Mouse (Mus musculus) central nervous system, embryonic 14 days (tissue): Measurements from ENCODE around the gene Olfr228. TPM values are rescaled to one million over a fixed set of nuclear protein-coding genes. Genes with fewer than 3 reads are reported as not detected.

Experiments
- polyA plus RNA-seq: library from polyadenylated mRNA; depleted of rRNA; stranded (reverse); fragments of >200 nt; gene quantifications from 2 replicates; pipeline ENCODE4 v1.2.3, GENCODE M21; 2012; rRNA removed

Gene Olfr228
- polyA plus RNA-seq = not detected in 2 replicates

DNA sequence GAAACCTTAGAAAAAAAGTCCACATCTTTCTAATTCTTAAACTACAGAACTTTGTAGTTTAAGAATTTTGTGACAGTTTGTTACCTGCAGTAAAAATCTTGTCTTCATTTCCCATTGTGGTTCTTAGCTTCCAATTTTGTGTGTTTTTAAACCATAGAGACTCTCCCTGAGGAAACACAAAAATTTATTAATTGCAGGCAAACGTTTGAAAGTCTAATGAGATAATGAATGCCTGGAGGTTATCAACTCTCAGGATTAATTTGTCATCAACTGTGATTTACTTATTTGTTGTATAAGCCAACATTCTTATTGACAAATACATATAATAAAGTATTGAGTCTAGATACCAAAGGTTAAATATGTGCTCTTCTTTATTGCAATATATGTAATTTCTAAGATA lies at the start of gene Olfr228:
Gene Olfr228, minus strand, starts transcription at position 101 of the 400 bp plus-strand sequence.

DNA sequence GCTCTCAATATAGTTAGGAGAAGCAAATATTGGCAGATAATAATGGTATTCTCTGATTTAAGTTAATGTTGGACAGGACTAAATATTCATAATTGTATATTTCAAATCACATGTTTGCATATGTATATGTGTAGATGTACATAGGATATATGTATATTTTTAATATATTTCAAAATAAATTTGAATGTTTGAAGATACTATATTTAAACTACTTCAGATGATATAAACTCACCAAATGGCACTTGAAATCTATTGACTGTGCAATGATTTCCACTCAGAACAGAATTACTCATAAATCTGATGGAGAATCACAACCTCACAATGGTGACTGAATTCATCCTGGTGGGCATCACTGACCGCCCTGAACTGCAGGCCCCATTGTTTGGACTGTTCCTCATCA lies 21.0 kb upstream of the Olfr228 start, which contains the start of gene Olfr1076:
Gene Olfr1076, plus strand, starts transcription at position 301 of the 400 bp plus-strand sequence.

DNA sequence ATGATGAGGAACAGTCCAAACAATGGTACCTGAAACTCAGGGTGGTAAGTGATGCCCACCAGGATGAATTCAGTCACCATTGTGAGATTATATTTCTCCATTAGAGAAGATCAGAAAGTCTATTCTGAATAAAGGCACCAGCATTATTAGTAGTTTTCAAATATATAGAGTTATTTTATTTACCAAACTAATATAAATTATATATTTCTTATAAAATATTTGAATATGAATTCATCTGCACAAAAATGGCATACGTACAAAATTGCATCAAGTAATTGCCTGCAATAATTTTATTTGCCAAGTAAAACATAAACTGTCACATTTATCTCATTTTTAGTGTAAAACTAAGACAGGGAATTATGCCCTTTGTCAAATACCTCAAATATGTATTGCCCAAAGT lies 31.0 kb downstream of the Olfr228 start, which contains the start of gene Olfr1066:
Gene Olfr1066, minus strand, starts transcription at position 101 of the 400 bp plus-strand sequence.

GRCm38 (mm10) chr2:86450491-86450890 lies 36.7 kb downstream of the Olfr228 start, which contains the start of gene Olfr1065:
Olfr1065 (minus strand) TSS chr2:86450591.

Other genes with a start within 250 kb of the Olfr228 start
- gene Olfr1048, start 247.1 kb downstream of the Olfr228 start, polyA plus RNA-seq = not detected in 2 replicates
- not detected in 2 replicates for gene Olfr1049, start 229.1 kb downstream of the Olfr228 start, polyA plus RNA-seq
- not detected in 2 replicates for gene Olfr1051, start 208.3 kb downstream of the Olfr228 start, polyA plus RNA-seq
- not detected in 2 replicates for gene Olfr1052, start 194.9 kb downstream of the Olfr228 start, polyA plus RNA-seq
- not detected in 2 replicates for gene Olfr1053, start 172.1 kb downstream of the Olfr228 start, polyA plus RNA-seq
- gene Olfr1054, start 152.0 kb downstream of the Olfr228 start, polyA plus RNA-seq = not detected in 2 replicates
- gene Olfr1055, start 137.1 kb downstream of the Olfr228 start, polyA plus RNA-seq = not detected in 2 replicates
- gene Olfr1056, start 124.9 kb downstream of the Olfr228 start, polyA plus RNA-seq = not detected in 2 replicates
- not detected in 2 replicates for gene Olfr1057, start 109.0 kb downstream of the Olfr228 start, polyA plus RNA-seq
- not detected in 2 replicates for gene Olfr1058, start 98.8 kb downstream of the Olfr228 start, polyA plus RNA-seq
- gene Olfr1061, start 73.3 kb downstream of the Olfr228 start, polyA plus RNA-seq = not detected in 2 replicates
- not detected in 2 replicates for gene Olfr1062, start 60.6 kb downstream of the Olfr228 start, polyA plus RNA-seq
- not detected in 2 replicates for gene Olfr1065, start 36.8 kb downstream of the Olfr228 start, polyA plus RNA-seq
- not detected in 2 replicates for gene Olfr1066, start 31.1 kb downstream of the Olfr228 start, polyA plus RNA-seq
- not detected in 2 replicates for gene Olfr1076, start 21.1 kb upstream of the Olfr228 start, polyA plus RNA-seq
- gene Olfr1079, start 55.1 kb upstream of the Olfr228 start, polyA plus RNA-seq = not detected in 2 replicates
- not detected in 2 replicates for gene Olfr1080, start 70.8 kb upstream of the Olfr228 start, polyA plus RNA-seq
- not detected in 2 replicates for gene Olfr1082, start 111.6 kb upstream of the Olfr228 start, polyA plus RNA-seq
- gene Olfr1084, start 152.3 kb upstream of the Olfr228 start, polyA plus RNA-seq = not detected in 2 replicates
- not detected in 2 replicates for gene Olfr1085, start 174.6 kb upstream of the Olfr228 start, polyA plus RNA-seq
- gene Olfr1086, start 192.7 kb upstream of the Olfr228 start, polyA plus RNA-seq = not detected in 2 replicates
- not detected in 2 replicates for gene Olfr1087, start 211.0 kb upstream of the Olfr228 start, polyA plus RNA-seq
- not detected in 2 replicates for gene Olfr1089, start 246.3 kb upstream of the Olfr228 start, polyA plus RNA-seq